Mouse (Mus musculus): ENCODE data around the gene 3110082I17Rik.

DNA sequence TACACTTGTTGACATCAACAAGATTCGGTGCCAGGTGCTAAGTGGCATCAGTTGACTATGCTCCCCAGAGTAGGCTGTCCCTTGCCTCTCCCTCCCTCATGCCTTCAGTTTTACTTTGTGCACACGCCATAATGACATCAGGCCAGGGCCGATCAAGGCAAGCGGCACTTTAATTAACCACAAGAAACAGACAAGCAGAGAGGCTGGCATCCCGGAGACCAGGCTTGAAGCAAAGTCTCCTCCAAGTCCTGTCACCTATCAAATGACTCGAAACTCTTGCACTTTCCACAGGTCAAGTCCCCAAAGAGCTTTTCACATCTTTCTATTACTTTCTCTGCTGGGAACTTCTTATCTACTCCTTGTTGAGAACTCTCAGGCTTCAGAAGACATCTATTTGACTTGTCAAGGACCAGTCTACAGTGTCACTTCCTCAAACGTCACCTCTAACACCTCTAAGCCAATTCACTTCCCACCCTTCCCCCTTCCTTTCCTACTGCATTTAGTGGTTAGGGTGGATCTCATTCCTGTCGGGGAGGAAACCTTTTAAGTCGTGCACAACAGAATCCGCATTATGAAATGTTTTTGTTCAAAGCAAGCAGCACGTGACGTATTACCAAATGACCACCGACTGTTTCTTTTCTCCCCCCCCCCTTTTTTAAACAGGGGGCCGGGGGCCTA is 23.0 kb upstream of the 3110082I17Rik start:
- TF ChIP-seq CTCF (IDR thresholded peaks at IDR 0.05; ENCODE audit: low read depth, low read length) (no peak), TAL1 (conservative IDR thresholded peaks at IDR 0.05; ENCODE audit: low read depth, low read length) (no peak), GATA1 (IDR thresholded peaks at IDR 0.05; ENCODE audit: borderline replicate concordance, low read length) (no peak), POLR2AphosphoS5 (IDR thresholded peaks at IDR 0.05; ENCODE audit: insufficient replicate concordance, low read depth, low read length) (no peak)
